Mouse (Mus musculus): ENCODE measurements around the gene Hacd4.

- TF ChIP-seq POLR2A (IDR thresholded peaks at IDR 0.05; ENCODE audit: borderline replicate concordance, control insufficient read depth, low read depth, low read length), result no peak
- TF ChIP-seq CTCF (IDR thresholded peaks at IDR 0.05; ENCODE audit: control insufficient read depth, insufficient read depth, low read length), result no peak
Measured at GRCm38 (mm10) chr4:88372293-88373224, 66.2 kb downstream of the Hacd4 start.
